Mouse (Mus musculus) bone marrow macrophage, adult 2 months (primary cell): ENCODE measurements around the gene Cpox.

Experiments
- CTCF ChIP-seq: IDR thresholded peaks from 2 replicates; pipeline ENCODE4 v1.5.1; 2012; ENCODE audit warnings: low read depth, mild to moderate bottlenecking, low read length, moderate library complexity
- POLR2A ChIP-seq: IDR thresholded peaks from 2 replicates; pipeline ENCODE4 v1.6.1; 2012; ENCODE audit warnings: mild to moderate bottlenecking, low read depth, low read length, borderline replicate concordance

DNA sequence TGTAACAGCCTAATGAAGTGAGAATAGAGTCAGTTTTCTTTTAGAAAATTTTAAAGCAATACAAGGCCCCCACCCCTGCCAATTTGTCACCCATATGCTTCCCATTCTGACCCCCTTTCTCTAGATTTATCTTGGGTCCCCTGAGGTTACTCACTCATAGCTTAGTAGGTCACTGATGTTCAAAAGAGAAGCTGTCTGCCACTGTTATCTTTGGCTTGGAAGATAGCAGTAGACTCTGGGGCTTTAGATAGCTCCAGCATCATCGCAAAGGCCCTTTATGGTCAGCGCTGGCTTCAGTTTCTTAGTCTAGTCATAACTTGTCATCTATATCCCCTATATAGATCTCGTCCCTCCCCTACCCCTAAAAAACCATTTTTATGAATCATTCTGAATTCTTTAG is 6.5 kb downstream of the Cpox start:
- TF ChIP-seq CTCF (no peak), POLR2A (no peak)
